Mouse (Mus musculus): ENCODE results near the gene Prr13. TPM values are rescaled to one million over a fixed set of nuclear protein-coding genes. Genes with fewer than 3 reads are reported as not detected.

Prr13 gene
- polyA plus RNA-seq, 1 experiment: 978 TPM

DNA sequence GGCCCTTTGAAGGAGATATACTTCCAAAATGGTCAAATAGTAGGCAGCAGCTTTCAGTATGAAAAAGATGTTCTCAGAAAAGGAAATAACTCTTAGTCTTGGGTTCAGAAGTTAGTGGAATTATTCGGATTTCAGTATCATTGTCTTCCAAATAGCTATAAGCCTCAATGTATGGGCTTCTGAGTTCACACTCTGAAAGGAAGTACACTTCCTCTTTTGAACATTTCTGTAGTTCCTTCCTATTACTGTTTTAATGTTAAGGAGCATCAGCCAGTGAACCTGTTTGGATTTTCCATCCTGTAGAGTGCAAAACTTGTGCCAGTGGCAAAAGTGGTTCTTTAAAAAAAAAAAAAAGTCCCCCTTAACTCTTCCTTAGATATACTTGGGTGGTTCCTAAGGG lies 26.8 kb upstream of the Prr13 start:
- Histone ChIP-seq H3K4me1 (peaks cover 8% of the 10 kb centered on the region), H3K4me3 (replicated peaks) (no peak overlapping the region), H3K9me3 (no peaks in the 10 kb centered on the region), H3K36me3 (replicated peaks; ENCODE audit: low read length) (peaks cover 97% of the 10 kb centered on the region), H3K27me3 (replicated peaks) (no peaks in the 10 kb centered on the region)
- TF ChIP-seq GATA1 (IDR thresholded peaks at IDR 0.05; ENCODE audit: borderline replicate concordance, low read length) (no peak), FLI1 (IDR thresholded peaks at IDR 0.05; ENCODE audit: low read length) (no peak)

DNA sequence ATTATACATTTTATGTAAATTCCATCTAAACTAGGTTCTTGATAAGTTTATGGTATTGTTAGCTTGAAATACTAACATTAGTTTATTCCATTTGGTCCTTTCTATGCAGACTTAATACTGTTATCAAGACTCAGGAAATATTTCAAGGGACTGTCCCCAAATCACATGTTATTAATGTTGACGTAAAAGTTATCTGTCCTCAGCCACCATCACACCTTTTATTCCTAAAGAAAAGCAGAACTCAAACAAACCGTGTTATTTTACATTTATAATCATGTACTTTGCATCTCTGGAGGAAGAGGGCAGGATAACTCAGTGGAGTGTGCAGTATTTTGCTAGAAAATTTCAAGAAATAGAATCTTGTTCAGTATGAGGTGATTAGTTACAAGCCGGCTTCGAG lies 25.7 kb upstream of the Prr13 start:
- Histone ChIP-seq H3K36me3 (replicated peaks; ENCODE audit: low read length) (peaks cover 96% of the 10 kb centered on the region), H3K27me3 (replicated peaks) (no peaks in the 10 kb centered on the region), H3K9me3 (no peaks in the 10 kb centered on the region), H3K4me3 (replicated peaks) (no peak overlapping the region), H3K4me1 (peaks cover 8% of the 10 kb centered on the region)
- no peak for TF ChIP-seq FLI1 (IDR thresholded peaks at IDR 0.05; ENCODE audit: low read length)
- no peak for TF ChIP-seq GATA1 (IDR thresholded peaks at IDR 0.05; ENCODE audit: borderline replicate concordance, low read length)

DNA sequence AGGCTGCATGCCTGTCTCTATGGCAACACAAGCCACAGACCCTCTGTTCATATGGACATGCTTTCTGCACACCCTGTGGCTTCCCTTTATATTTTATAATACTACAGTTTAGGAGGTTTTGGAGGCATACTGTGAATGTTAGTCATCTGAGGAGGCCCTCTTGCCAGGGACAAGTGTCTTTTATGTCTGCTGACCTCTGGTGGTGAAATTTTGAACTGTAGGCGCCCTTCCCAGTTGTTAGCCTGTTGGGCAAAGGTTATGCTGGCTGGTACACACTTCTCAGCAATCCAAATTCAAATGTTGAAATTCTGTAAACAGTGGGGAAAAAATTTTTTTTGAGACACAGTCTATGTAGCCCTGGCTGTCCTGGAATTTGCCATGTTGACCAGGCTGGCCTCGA lies 16.3 kb upstream of the Prr13 start:
- peaks cover 16% of the 10 kb centered on the region for H3K27me3 ChIP-seq (replicated peaks)
- no peak for TF ChIP-seq GATA1 (IDR thresholded peaks at IDR 0.05; ENCODE audit: borderline replicate concordance, low read length)
- TF ChIP-seq FLI1 (IDR thresholded peaks at IDR 0.05; ENCODE audit: low read length): no peak
- H3K4me1 ChIP-seq: peaks cover 26% of the 10 kb centered on the region
- no peaks in the 10 kb centered on the region for H3K9me3 ChIP-seq
- no peak overlapping the region for H3K4me3 ChIP-seq (replicated peaks)
- peaks cover 12% of the 10 kb centered on the region for H3K36me3 ChIP-seq (replicated peaks; ENCODE audit: low read length)

DNA sequence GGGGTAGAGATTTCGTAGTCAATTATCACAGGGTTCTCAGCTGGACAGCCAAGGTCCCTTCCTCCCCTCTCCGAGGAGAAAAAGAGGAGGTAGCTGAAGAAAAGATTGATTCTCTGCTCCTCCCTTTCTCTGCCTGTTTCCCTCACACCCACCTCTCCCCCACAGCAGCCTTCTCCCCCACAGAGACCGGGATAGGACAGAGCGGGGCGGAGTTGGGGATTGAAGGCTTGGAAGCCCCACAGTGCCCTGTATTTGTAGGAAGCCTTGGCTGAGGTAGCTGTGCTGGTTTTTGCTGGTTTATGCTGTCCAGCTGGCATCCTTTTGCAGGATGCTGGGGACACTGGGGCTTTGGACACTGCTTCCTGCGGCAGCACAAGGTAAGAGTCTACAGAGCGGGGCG lies 13.7 kb upstream of the Prr13 start, which contains the start of gene Amhr2:
Gene Amhr2 (plus strand): TSS at position 222 of the 400 bp plus-strand sequence.
- no peak within 1 kb of the TSS for H3K4me3 ChIP-seq (replicated peaks)
- peaks cover 16% of the 10 kb centered on the region for H3K27me3 ChIP-seq (replicated peaks)
- H3K9me3 ChIP-seq: no peaks in the 10 kb centered on the region
- no peaks in the 10 kb centered on the region for H3K36me3 ChIP-seq (replicated peaks; ENCODE audit: low read length)
- TF ChIP-seq GATA1 (IDR thresholded peaks at IDR 0.05; ENCODE audit: borderline replicate concordance, low read length) (no peak), FLI1 (IDR thresholded peaks at IDR 0.05; ENCODE audit: low read length) (no peak)
- peaks cover 26% of the 10 kb centered on the region for H3K4me1 ChIP-seq

DNA sequence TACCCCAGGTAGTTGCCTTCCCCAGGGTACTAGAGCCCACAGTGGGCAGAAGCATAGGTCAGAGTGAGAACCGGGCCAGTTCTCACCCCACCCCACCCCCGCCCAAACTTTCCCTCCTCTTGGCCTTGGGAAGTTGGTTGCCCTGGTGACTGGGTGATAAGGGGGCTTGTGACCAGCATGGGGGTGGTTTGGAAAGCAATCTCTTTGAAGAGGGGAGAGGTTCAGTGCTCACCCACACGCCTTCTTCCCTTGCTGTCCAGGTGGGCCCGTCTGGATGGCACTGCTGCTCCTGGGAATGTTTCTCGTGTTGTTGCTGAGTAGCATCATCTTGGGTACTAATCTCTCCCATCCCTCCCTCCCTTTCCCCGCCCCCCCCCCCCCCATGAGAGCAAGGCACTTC lies 12.4 kb upstream of the Prr13 start:
- Histone ChIP-seq H3K36me3 (replicated peaks; ENCODE audit: low read length) (no peaks in the 10 kb centered on the region), H3K4me1 (peaks cover 33% of the 10 kb centered on the region), H3K27me3 (replicated peaks) (peaks cover 16% of the 10 kb centered on the region), H3K9me3 (no peaks in the 10 kb centered on the region), H3K4me3 (replicated peaks) (no peak overlapping the region)
- TF ChIP-seq GATA1 (IDR thresholded peaks at IDR 0.05; ENCODE audit: borderline replicate concordance, low read length): no peak
- no peak for TF ChIP-seq FLI1 (IDR thresholded peaks at IDR 0.05; ENCODE audit: low read length)

DNA sequence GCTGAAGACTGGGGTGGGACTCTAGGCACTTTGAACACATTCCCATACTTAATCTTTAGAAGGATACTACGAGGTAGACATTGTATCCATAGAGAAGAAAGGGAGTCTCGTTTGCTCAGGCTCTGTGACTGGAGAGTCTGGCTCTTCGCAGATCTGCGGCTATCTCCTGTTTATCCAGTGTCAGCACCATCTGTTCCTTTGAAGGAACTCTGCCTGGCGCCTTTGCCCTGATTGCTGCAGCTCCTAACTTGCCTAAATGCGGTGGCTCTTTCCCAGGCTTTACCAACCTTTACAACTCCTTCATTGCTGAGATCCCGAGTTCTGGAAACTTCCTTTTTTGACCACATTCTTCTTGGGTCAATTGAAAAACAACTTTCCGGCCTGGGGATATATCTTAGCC lies 9.5 kb upstream of the Prr13 start:
- TF ChIP-seq GATA1 (IDR thresholded peaks at IDR 0.05; ENCODE audit: borderline replicate concordance, low read length): no peak
- no peak for TF ChIP-seq FLI1 (IDR thresholded peaks at IDR 0.05; ENCODE audit: low read length)
- Histone ChIP-seq H3K4me3 (replicated peaks) (no peak overlapping the region), H3K27me3 (replicated peaks) (peaks cover 25% of the 10 kb centered on the region), H3K36me3 (replicated peaks; ENCODE audit: low read length) (no peaks in the 10 kb centered on the region), H3K4me1 (peaks cover 37% of the 10 kb centered on the region), H3K9me3 (no peaks in the 10 kb centered on the region)

DNA sequence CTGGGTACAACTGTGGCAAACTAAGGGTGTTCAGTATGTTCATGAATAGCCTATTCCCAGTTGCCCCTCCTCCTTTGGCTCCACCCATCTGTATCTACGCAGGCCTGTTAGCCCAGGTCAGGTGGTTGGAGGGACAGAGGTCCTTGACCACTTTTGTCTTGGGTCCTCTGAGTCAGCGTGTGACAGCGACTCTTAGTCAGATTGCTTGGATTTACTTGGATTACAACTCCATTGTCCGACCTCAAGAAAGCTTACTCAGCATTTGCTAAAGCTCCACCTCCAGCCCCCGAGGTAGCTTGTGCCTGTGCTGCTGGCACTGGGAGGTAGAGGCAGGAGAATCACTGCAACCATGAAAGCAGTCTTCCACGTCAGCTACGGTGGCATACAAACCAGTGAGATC lies 7.9 kb upstream of the Prr13 start:
- no peak for TF ChIP-seq FLI1 (IDR thresholded peaks at IDR 0.05; ENCODE audit: low read length)
- TF ChIP-seq GATA1 (IDR thresholded peaks at IDR 0.05; ENCODE audit: borderline replicate concordance, low read length): no peak
- H3K36me3 ChIP-seq (replicated peaks; ENCODE audit: low read length): no peaks in the 10 kb centered on the region
- no peaks in the 10 kb centered on the region for H3K9me3 ChIP-seq
- H3K4me1 ChIP-seq: peaks cover 32% of the 10 kb centered on the region
- peaks cover 16% of the 10 kb centered on the region for H3K27me3 ChIP-seq (replicated peaks)
- no peak overlapping the region for H3K4me3 ChIP-seq (replicated peaks)

DNA sequence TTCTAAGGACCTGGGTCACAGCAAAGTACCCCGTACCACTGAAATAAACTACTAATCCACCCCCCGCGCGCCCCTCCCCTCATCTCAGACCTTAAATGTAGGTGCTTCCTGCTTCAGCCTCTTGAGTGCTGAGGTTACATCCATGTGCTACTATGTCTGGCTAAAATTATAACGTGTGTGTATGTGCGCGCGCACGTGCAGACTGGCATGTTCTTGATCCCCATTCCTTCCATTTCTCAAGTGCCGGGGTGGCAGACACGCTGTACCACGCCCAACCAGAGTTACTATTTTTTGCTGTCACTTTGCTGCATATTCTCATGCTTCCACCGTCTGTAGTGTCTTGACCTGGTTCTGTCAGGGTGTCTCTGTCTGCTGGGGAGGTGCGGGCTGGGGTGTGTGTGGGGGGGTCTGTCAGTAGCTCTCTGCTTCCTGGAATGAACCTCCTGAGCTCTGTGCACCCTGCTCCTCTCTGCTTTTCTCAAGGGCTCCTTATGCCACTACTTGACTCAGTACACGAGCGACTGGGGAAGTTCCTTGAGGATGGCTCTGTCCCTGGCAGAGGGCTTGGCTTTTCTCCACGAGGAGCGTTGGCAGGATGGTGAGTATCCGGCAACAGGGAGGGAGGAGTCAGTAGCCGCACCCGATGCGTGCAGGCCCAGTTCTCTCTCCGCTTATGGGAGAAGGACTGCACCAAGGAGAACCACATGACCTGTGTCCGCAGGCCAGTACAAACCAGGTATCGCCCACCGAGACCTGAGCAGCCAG lies 7.0 kb upstream of the Prr13 start:
- Histone ChIP-seq H3K27me3 (replicated peaks) (peaks cover 13% of the 10 kb centered on the region), H3K36me3 (replicated peaks; ENCODE audit: low read length) (no peaks in the 10 kb centered on the region), H3K4me3 (replicated peaks) (no peak overlapping the region), H3K9me3 (no peaks in the 10 kb centered on the region), H3K4me1 (peaks cover 28% of the 10 kb centered on the region)
- TF ChIP-seq FLI1 (IDR thresholded peaks at IDR 0.05; ENCODE audit: low read length) (no peak), GATA1 (IDR thresholded peaks at IDR 0.05; ENCODE audit: borderline replicate concordance, low read length) (no peak)

DNA sequence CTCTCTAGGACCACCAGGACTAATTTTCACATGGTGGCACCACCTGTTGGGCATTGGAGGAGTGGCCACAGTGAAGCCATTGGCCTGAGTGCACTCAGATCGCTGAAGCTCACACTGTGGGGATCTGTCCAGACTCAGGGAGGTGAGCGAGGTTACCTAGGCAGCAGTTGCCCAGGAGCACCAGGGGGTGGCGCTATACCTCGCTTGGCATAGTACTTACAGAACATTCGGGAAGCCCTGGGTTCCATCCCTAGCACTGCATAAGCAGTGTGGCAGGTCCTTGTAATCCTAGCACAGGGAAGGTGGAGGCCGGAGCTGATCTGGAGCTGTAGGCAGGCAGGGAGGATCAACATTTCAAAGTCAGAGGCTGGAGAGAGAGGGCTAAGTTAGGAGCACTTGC lies 2.8 kb upstream of the Prr13 start:
- peaks cover 9% of the 10 kb centered on the region for H3K27me3 ChIP-seq (replicated peaks)
- TF ChIP-seq FLI1 (IDR thresholded peaks at IDR 0.05; ENCODE audit: low read length) (no peak), GATA1 (IDR thresholded peaks at IDR 0.05; ENCODE audit: borderline replicate concordance, low read length) (no peak)
- H3K4me3 ChIP-seq (replicated peaks): no peak overlapping the region
- peaks cover 5% of the 10 kb centered on the region for H3K36me3 ChIP-seq (replicated peaks; ENCODE audit: low read length)
- no peaks in the 10 kb centered on the region for H3K9me3 ChIP-seq
- H3K4me1 ChIP-seq: peaks cover 48% of the 10 kb centered on the region

DNA sequence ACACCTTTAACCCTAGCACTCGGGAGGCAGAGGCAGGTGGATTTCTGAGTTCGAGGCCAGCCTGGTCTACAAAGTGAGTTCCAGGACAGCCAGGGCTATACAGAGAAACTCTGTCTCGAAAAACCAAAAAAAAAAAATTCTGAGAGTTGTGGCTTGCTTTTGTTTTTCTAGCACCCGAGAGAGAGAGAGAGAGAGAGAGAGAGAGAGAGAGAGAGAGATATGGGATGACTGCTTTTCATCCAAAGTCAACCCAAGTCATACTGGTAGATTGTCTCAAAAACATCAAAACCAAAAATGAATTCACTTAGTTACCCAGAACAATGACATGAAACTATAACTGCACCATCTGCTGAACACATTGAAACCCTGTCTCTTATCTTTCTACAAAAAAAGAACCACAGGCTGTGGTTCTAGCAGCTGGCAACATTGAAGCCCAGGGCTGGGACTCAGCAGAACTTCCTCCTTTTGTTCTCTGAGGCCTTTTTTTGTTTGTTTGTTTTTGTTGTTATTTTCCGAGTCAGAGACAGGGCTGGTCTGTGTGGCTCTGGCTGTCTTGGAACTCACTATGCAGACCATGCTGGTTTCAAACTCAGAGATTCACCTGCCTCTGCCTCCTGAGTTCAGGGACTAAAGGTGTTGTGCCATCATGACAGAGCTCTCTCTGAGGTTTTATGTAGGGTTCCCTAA lies 635 bp upstream of the Prr13 start:
- Histone ChIP-seq H3K4me1 (peaks cover 55% of the 10 kb centered on the region), H3K4me3 (replicated peaks) (peak overlapping the region; percentile 94), H3K27me3 (replicated peaks) (no peaks in the 10 kb centered on the region), H3K9me3 (no peaks in the 10 kb centered on the region), H3K36me3 (replicated peaks; ENCODE audit: low read length) (peaks cover 20% of the 10 kb centered on the region)
- TF ChIP-seq GATA1 (IDR thresholded peaks at IDR 0.05; ENCODE audit: borderline replicate concordance, low read length) (no peak), FLI1 (IDR thresholded peaks at IDR 0.05; ENCODE audit: low read length) (no peak)
